Mouse (Mus musculus) liver, postnatal 0 days (tissue): ENCODE data around the gene Cyb5r1. TPM values are rescaled to one million over a fixed set of nuclear protein-coding genes. Genes with fewer than 3 reads are reported as not detected.

Experiments used
- ATAC-seq: fragments of 200-750 bp; cut with Nextera tagmentation; 2 replicates; pipeline ENCODE4 v1.8.0; 2017; ENCODE audit warnings: mild to moderate bottlenecking, moderate library complexity
- DNase-seq: peaks from one replicate; pipeline ENCODE4 v3.0.0-alpha.2; 2016
- H3K27ac ChIP-seq: fragments of 300-500 bp; sonication (generic); 2 replicates; pipeline ENCODE4 v1.5.1; 2014; ENCODE audit warnings: antibody characterized with exemption, moderate library complexity, mild to moderate bottlenecking, low read depth
- H3K27me3 ChIP-seq: fragments of 300-500 bp; sonication (generic); 2 replicates; pipeline ENCODE4 v1.6.1; 2014; ENCODE audit warnings: low read length, control low read depth, mixed read lengths; ENCODE audit not compliant: insufficient read depth
- H3K36me3 ChIP-seq: fragments of 300-500 bp; sonication (generic); replicated peaks from 2 replicates; pipeline ENCODE4 v1.6.1; 2014; ENCODE audit warnings: mild to moderate bottlenecking, control low read depth, low read length, moderate library complexity, mixed read lengths; ENCODE audit not compliant: insufficient read depth
- H3K4me1 ChIP-seq: fragments of 300-500 bp; sonication (generic); 2 replicates; pipeline ENCODE4 v1.6.1; 2014; ENCODE audit warnings: antibody characterized with exemption, mild to moderate bottlenecking, control low read depth; ENCODE audit not compliant: insufficient read depth
- H3K4me2 ChIP-seq: fragments of 300-500 bp; sonication (generic); 2 replicates; pipeline ENCODE4 v1.6.1; 2014; ENCODE audit warnings: low read depth, mild to moderate bottlenecking, low read length, moderate library complexity, mixed read lengths
- H3K4me3 ChIP-seq: fragments of 300-500 bp; sonication (generic); 2 replicates; pipeline ENCODE4 v1.5.1; 2014; ENCODE audit warnings: low read depth, low read length
- H3K9ac ChIP-seq: fragments of 300-500 bp; sonication (generic); replicated peaks from 2 replicates; pipeline ENCODE4 v1.6.1; 2014; ENCODE audit warnings: mild to moderate bottlenecking, moderate library complexity
- H3K9me3 ChIP-seq: fragments of 300-500 bp; sonication (generic); 2 replicates; pipeline ENCODE4 v1.6.1; 2016; ENCODE audit warnings: mild to moderate bottlenecking, control low read depth, low read length, mixed read lengths
- CTCF ChIP-seq: sonication (generic); IDR thresholded peaks from 2 replicates; pipeline ENCODE4 v1.5.1; 2016; ENCODE audit warnings: antibody characterized with exemption, low read depth
- EP300 ChIP-seq: IDR thresholded peaks from 2 replicates; pipeline ENCODE4 v1.6.1; 2016; ENCODE audit warnings: antibody characterized with exemption, low read depth, mild to moderate bottlenecking
- WGBS: fragments of 180-500 bp; shearing (Covaris S2); extraction: QIAGEN DNeasy Blood & Tissue Kit; methylation state at CpG from one replicate; pipeline ENCODE4 v1.1.7; 2014; ENCODE audit not compliant: insufficient replicate concordance; 5-methylcytosine and 5-hydroxymethylcytosine counted together
- polyA plus RNA-seq: library from polyadenylated mRNA; unstranded; fragments of >200 nt; fragmentation: Nextera tagmentation; extraction: Ambion mirVana; gene quantifications from 2 replicates; pipeline ENCODE4 v1.2.1, GENCODE M21; 2015

Cyb5r1 gene
- polyA plus RNA-seq, 1 experiment from 2014 or later = 7.7 TPM

- Histone ChIP-seq H3K27ac (no peak overlapping the region), H3K4me3 (no peak overlapping the region), H3K4me2 (no peak overlapping the region), H3K27me3 (no peaks in the 10 kb centered on the region), H3K9ac (no peak overlapping the region), H3K9me3 (peaks cover 9% of the 10 kb centered on the region), H3K4me1 (peaks cover 3% of the 10 kb centered on the region), H3K36me3 (peaks cover 2% of the 10 kb centered on the region; the same call in 1 of the 2 replicates)
- no peak for DNase-seq
- TF ChIP-seq CTCF = no peak
- no peak for TF ChIP-seq EP300
- no peak for ATAC-seq
- WGBS = 59% methylated on average over 5 of the region's 5 CpGs
Measured at GRCm38 (mm10) chr1:134365491-134365890, 39.9 kb upstream of the Cyb5r1 start.

GRCm38 (mm10) chr1:134368777-134369337, 36.5 kb upstream of the Cyb5r1 start:
- no peak overlapping the region for H3K4me3 ChIP-seq
- H3K9ac ChIP-seq = no peak overlapping the region
- ATAC-seq (no peak), DNase-seq (peak; percentile 70)
- 49% methylated on average over 9 of the region's 9 CpGs for WGBS
- no peak overlapping the region for H3K27ac ChIP-seq
- H3K9me3 ChIP-seq = peaks cover 11% of the 10 kb centered on the region
- H3K36me3 ChIP-seq = no peaks in the 10 kb centered on the region
- no peak overlapping the region for H3K4me2 ChIP-seq
- no peaks in the 10 kb centered on the region for H3K27me3 ChIP-seq
- no peaks in the 10 kb centered on the region for H3K4me1 ChIP-seq
- no peak for TF ChIP-seq EP300
- peak; percentile 75 for TF ChIP-seq CTCF

GRCm38 (mm10) chr1:134374124-134374523, 31.2 kb upstream of the Cyb5r1 start:
- Histone ChIP-seq H3K9me3 (peaks cover 11% of the 10 kb centered on the region), H3K4me2 (no peak overlapping the region), H3K27me3 (no peaks in the 10 kb centered on the region), H3K27ac (no peak overlapping the region), H3K4me1 (no peaks in the 10 kb centered on the region), H3K4me3 (no peak overlapping the region), H3K36me3 (no peaks in the 10 kb centered on the region), H3K9ac (no peak overlapping the region)
- 62% methylated on average over 2 of the region's 2 CpGs for WGBS
- no peak for ATAC-seq
- no peak for DNase-seq
- TF ChIP-seq CTCF (no peak), EP300 (no peak)

- Histone ChIP-seq H3K27me3 (peaks cover 10% of the 10 kb centered on the region; the same call in 1 of the 2 replicates), H3K27ac (no peak overlapping the region), H3K9ac (no peak overlapping the region), H3K36me3 (no peaks in the 10 kb centered on the region), H3K4me3 (no peak overlapping the region), H3K9me3 (no peaks in the 10 kb centered on the region), H3K4me1 (peaks cover 6% of the 10 kb centered on the region), H3K4me2 (no peak overlapping the region)
- DNase-seq (no peak), ATAC-seq (no peak)
- no peak for TF ChIP-seq EP300
- no peak for TF ChIP-seq CTCF
- 77% methylated on average over 2 of the region's 2 CpGs for WGBS
Measured at GRCm38 (mm10) chr1:134381051-134381450, 24.3 kb upstream of the Cyb5r1 start.

- no peak for ATAC-seq
- Histone ChIP-seq H3K27me3 (peaks cover 10% of the 10 kb centered on the region; the same call in 1 of the 2 replicates), H3K36me3 (no peaks in the 10 kb centered on the region), H3K4me1 (peaks cover 6% of the 10 kb centered on the region), H3K9ac (no peak overlapping the region; the same call in 1 of the 2 replicates), H3K9me3 (no peaks in the 10 kb centered on the region), H3K4me2 (peak overlapping the region; percentile 60), H3K27ac (no peak overlapping the region), H3K4me3 (peak overlapping the region; percentile 22)
- TF ChIP-seq CTCF (no peak), EP300 (no peak)
- DNase-seq = no peak
- WGBS = 4% methylated on average over 19 of the region's 19 CpGs
Measured at GRCm38 (mm10) chr1:134381795-134382625, 23.3 kb upstream of the Cyb5r1 start.

- 77% methylated on average over 4 of the region's 4 CpGs for WGBS
Measured at GRCm38 (mm10) chr1:134384581-134384980, 20.8 kb upstream of the Cyb5r1 start.

More at GRCm38 (mm10) chr1:134384581-134384980, 20.8 kb upstream of the Cyb5r1 start:
- H3K9me3 ChIP-seq = no peaks in the 10 kb centered on the region
- peaks cover 10% of the 10 kb centered on the region; the same call in 1 of the 2 replicates for H3K27me3 ChIP-seq
- H3K4me3 ChIP-seq = no peak overlapping the region
- no peak for DNase-seq
- no peak overlapping the region for H3K9ac ChIP-seq
- H3K4me1 ChIP-seq = peaks cover 6% of the 10 kb centered on the region
- no peak for ATAC-seq
- H3K4me2 ChIP-seq = no peak overlapping the region
- no peak for TF ChIP-seq EP300
- TF ChIP-seq CTCF = no peak
- H3K36me3 ChIP-seq = no peaks in the 10 kb centered on the region
- H3K27ac ChIP-seq = no peak overlapping the region
